Mouse (Mus musculus): ENCODE data around the gene Tgif2lx1. TPM values are rescaled to one million over a fixed set of nuclear protein-coding genes. Genes with fewer than 3 reads are reported as not detected.
"Not testable (repeated sequence)": the region's sequence is repeated elsewhere in the genome, so short reads cannot be mapped to it uniquely, and the experiment has no call there.

The Tgif2lx1 gene
- not detected for total RNA-seq (2021)
- long read RNA-seq, experiment 1 = 0 reads
- long read RNA-seq, experiment 2 = 0 reads

- intact Hi-C loops (cut with DNase I) = not testable (repeated sequence)
Measured at GRCm38 (mm10) chrX:118480637-118481036, at the start of gene Tgif2lx1. Gene Tgif2lx1 (minus strand): TSS chrX:118480737.

More at GRCm38 (mm10) chrX:118480637-118481036, at the start of gene Tgif2lx1:
- DNase-seq = not testable (repeated sequence)

Other genes with a start within 250 kb of the Tgif2lx1 start
- gene Tgif2lx2, start 53.5 kb downstream of the Tgif2lx1 start, total RNA-seq (2021) = not detected

All from heart, postnatal 14 days (tissue).